Mouse (Mus musculus) liver, adult 2 months (tissue): Measurements from ENCODE around the gene Skida1. TPM values are rescaled to one million over a fixed set of nuclear protein-coding genes. Genes with fewer than 3 reads are reported as not detected.

ENCODE experiments used
- DNase-seq: peaks from one replicate; pipeline ENCODE4 v3.0.0-alpha.2; 2011; ENCODE audit warnings: low read depth, low spot score; ENCODE audit errors: extremely low read depth
- H3K27ac ChIP-seq: fragments of 200-500 bp; replicated peaks from 2 replicates; pipeline ENCODE4 v1.5.1; 2012; ENCODE audit warnings: low read depth, mild to moderate bottlenecking, control low read depth, inconsistent platforms, low read length; ENCODE audit not compliant: insufficient read depth
- H3K27me3 ChIP-seq: fragments of 200-500 bp; 2 replicates; pipeline ENCODE4 v1.6.1; 2012; ENCODE audit warnings: mild to moderate bottlenecking, moderate library complexity, low read length, inconsistent platforms; ENCODE audit not compliant: control insufficient read depth, insufficient read depth
- H3K36me3 ChIP-seq: fragments of 200-500 bp; 2 replicates; pipeline ENCODE4 v1.6.1; 2012; ENCODE audit warnings: low read length, inconsistent platforms; ENCODE audit not compliant: control insufficient read depth, insufficient read depth
- H3K4me1 ChIP-seq: fragments of 200-500 bp; 2 replicates; pipeline ENCODE4 v1.6.1; 2011; ENCODE audit warnings: low read length; ENCODE audit not compliant: control insufficient read depth, insufficient read depth
- H3K4me3 ChIP-seq: fragments of 200-500 bp; 2 replicates; pipeline ENCODE4 v1.5.1; 2011; ENCODE audit warnings: low read depth, mild to moderate bottlenecking, control low read depth, low read length, moderate library complexity; ENCODE audit not compliant: insufficient read depth
- H3K79me2 ChIP-seq: fragments of 200-500 bp; 2 replicates; pipeline ENCODE4 v1.6.1; 2012; ENCODE audit warnings: inconsistent platforms, mild to moderate bottlenecking, low read length, moderate library complexity; ENCODE audit not compliant: control insufficient read depth, insufficient read depth
- H3K9ac ChIP-seq: fragments of 200-500 bp; 2 replicates; pipeline ENCODE4 v1.6.1; 2012; ENCODE audit warnings: low read depth, mild to moderate bottlenecking, control low read depth, inconsistent platforms, low read length
- CTCF ChIP-seq: fragments of 200-500 bp; IDR thresholded peaks from 2 replicates; pipeline ENCODE4 v1.5.1; 2011; ENCODE audit warnings: low read depth, low read length, control low read depth
- POLR2A ChIP-seq: fragments of 200-500 bp; IDR thresholded peaks from 2 replicates; pipeline ENCODE4 v1.6.1; 2011; ENCODE audit warnings: low read length, control low read depth; ENCODE audit not compliant: insufficient read depth; ENCODE audit errors: extremely low read depth
- WGBS: fragments of 180-500 bp; shearing (Covaris S2); methylation state at CpG from one replicate; pipeline ENCODE4 v1.1.7; 2018; 5-methylcytosine and 5-hydroxymethylcytosine counted together
- polyA plus RNA-seq: library from polyadenylated mRNA; depleted of rRNA; stranded (reverse); fragments of >200 nt; gene quantifications from 2 replicates; pipeline ENCODE4 v1.2.3, GENCODE M21; 2012
- total RNA-seq: library from RNA; depleted of rRNA; stranded (reverse); fragments of >200 nt; gene quantifications from 2 replicates; pipeline ENCODE4 v1.2.3, GENCODE M21; 2014

Gene Skida1
- total and polyA plus RNA-seq, 2 experiments = 0.33 to 1.3 TPM

DNA sequence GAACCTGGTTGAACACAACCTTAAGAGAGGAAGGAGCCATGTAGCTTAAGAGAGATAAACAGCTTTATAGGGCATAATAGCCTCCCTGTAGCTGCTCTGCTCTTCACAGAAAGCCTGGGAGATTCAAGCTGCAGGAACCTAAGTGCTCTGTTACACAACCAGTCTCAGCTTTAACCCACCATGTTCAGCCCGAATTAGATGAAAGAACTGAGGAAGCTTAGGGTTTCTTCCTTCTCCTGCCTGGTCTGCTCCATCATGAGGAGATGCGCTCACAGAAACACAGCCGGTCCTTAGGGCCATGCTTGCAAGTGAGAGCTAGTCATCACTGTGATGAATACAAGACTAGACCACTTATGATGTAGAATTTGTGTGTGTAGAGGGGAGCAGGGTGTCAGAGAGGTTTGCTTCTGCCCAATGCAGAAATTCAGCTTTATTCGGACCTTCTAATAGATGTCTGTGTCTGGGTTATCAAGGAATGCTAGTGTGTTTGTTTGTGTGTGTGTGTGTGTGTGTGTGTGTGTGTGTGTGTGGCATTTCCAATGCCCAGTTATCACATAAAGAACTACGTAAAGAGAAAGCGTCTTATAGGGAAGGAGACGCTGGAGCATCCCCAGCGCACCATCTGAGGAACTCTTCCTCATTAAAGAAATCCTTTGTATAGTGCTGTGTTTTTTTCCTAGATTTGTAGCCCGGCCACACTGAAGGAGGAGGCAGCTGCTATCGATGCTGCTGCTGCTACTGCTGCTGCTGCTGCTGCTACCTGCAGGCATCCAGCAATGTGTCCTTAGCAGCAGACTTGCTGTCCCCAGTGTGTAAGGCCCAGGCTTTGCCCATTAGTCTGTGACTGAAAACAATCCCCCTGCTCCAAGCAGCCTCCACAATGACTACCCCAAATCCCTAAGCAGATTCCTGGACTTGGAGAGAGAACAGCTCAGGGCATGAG is 15.4 kb downstream of the Skida1 start:
- H3K4me1 ChIP-seq = no peaks in the 10 kb centered on the region
- WGBS = 93% methylated on average over 10 of the region's 10 CpGs
- H3K27ac ChIP-seq = no peak overlapping the region
- H3K27me3 ChIP-seq = peaks cover 3% of the 10 kb centered on the region; the same call in 1 of the 2 replicates
- no peak overlapping the region for H3K4me3 ChIP-seq
- no peak overlapping the region for H3K9ac ChIP-seq
- H3K36me3 ChIP-seq = no peaks in the 10 kb centered on the region
- no peaks in the 10 kb centered on the region for H3K79me2 ChIP-seq
- TF ChIP-seq POLR2A (no peak), CTCF (no peak)
- no peak for DNase-seq

DNA sequence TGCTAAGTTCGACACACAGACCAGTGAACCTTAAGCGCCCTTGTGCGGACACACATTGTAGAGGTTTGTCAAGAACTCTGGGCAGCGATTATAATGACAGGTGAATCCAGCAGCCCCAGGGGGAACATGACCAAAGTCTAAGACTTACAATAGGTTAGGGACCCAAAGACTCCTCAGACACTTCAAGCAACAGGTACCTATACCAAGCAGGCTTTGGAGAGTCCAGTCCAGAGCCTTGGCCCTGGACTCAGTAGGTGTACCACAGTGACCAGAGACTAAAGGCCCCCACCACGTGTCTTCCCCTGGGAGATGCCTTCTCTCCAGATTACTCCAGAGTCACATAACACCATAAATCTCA is 16.3 kb downstream of the Skida1 start:
- no peak overlapping the region for H3K27ac ChIP-seq
- no peak overlapping the region for H3K4me3 ChIP-seq
- DNase-seq = no peak
- no peak for TF ChIP-seq CTCF
- TF ChIP-seq POLR2A = no peak
- H3K36me3 ChIP-seq = no peaks in the 10 kb centered on the region
- no peak overlapping the region for H3K9ac ChIP-seq
- WGBS = 94% methylated on average over 5 of the region's 5 CpGs
- H3K79me2 ChIP-seq = no peaks in the 10 kb centered on the region
- peaks cover 3% of the 10 kb centered on the region; the same call in 1 of the 2 replicates for H3K27me3 ChIP-seq
- H3K4me1 ChIP-seq = no peaks in the 10 kb centered on the region

DNA sequence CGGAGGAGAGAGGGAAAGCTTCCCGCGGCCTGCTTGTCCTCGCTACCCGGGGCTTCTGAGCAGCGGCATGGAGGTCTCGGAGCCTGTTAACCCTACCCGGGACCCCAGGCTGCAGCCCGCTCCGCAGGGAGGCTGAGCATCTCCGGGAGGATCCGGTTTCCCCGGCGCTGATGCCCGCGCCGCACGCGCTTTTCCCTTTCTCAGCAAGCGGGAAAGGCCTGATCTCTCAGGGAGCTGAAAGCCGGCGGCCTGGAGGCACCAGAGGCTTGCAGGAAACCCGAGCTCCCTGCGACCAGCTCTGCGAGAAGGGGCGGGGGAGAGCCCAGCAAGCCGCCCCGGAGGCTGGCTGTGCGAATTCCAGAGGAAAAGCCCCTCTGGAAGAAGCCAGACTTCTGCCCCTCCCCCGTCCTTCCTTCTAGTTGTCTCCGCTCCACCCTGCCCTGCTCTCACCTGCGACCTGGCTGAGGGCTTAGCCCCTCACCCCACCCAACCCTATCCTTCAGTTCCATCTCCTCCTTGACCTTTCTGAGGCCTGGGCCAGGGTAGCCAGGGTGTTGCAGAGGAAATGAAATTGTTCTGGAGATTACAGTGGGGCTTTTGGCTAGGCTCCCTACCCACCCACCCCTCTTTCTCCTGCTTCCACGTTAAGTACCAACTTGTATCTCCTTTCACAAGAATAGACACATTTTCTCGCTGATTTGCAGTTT is 16.9 kb downstream of the Skida1 start:
- peak overlapping the region; percentile 69 for H3K9ac ChIP-seq
- no peak overlapping the region for H3K27ac ChIP-seq
- H3K4me3 ChIP-seq = peak overlapping the region; percentile 56
- peaks cover 3% of the 10 kb centered on the region; the same call in 1 of the 2 replicates for H3K27me3 ChIP-seq
- TF ChIP-seq POLR2A = no peak
- TF ChIP-seq CTCF = no peak
- no peaks in the 10 kb centered on the region for H3K36me3 ChIP-seq
- 0 out of 2 replicates have a peak, but pooled peaks cover under 1% of the 10 kb centered on the region for H3K4me1 ChIP-seq
- WGBS = 13% methylated on average over 34 of the region's 34 CpGs
- H3K79me2 ChIP-seq = no peaks in the 10 kb centered on the region
- no peak for DNase-seq

DNA sequence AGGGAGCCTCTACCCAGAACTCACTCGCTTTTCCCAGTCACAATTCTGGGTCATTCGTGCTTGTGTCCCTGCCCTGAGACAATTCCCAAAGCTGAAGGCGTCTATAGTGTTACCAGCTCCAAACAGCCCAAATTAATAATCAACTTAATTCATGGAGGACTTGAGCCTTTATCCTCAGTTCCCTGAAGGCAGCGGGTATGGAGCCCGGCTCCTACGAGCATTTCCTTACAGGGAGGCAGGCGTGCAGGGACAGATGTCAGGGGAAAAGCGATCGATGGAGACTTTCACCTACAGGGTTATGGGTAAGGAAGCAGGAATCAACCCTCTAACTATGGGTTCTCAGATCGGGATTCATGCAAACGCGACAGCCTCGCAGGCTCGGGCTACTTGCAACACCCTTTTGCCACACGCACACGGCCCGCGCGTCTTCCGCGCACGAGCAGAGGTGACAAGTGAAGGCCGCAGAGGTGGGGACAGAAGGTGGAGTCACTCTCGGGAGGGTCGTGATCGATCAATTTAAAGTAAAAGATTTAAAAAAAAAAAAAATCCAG is 17.5 kb downstream of the Skida1 start:
- Histone ChIP-seq H3K4me3 (peak overlapping the region; percentile 56), H3K36me3 (no peaks in the 10 kb centered on the region), H3K4me1 (0 out of 2 replicates have a peak, but pooled peaks cover 2% of the 10 kb centered on the region), H3K27ac (no peak overlapping the region), H3K79me2 (no peaks in the 10 kb centered on the region), H3K9ac (peak overlapping the region; percentile 14), H3K27me3 (no peaks in the 10 kb centered on the region)
- peak; percentile 44 for DNase-seq
- 11% methylated on average over 26 of the region's 26 CpGs for WGBS
- TF ChIP-seq CTCF = no peak
- no peak for TF ChIP-seq POLR2A

GRCm38 (mm10) chr2:18030581-18030980 is 18.3 kb downstream of the Skida1 start:
- Histone ChIP-seq H3K36me3 (no peaks in the 10 kb centered on the region), H3K27ac (no peak overlapping the region), H3K4me3 (no peak overlapping the region), H3K79me2 (no peaks in the 10 kb centered on the region), H3K27me3 (no peaks in the 10 kb centered on the region), H3K4me1 (0 out of 2 replicates have a peak, but pooled peaks cover 5% of the 10 kb centered on the region), H3K9ac (no peak overlapping the region)
- WGBS = 96% methylated on average over 8 of the region's 8 CpGs
- no peak for DNase-seq
- no peak for TF ChIP-seq POLR2A
- no peak for TF ChIP-seq CTCF
